Mouse (Mus musculus) stomach, embryonic 14.5 days (tissue): ENCODE measurements around the gene Dcps. TPM values are rescaled to one million over a fixed set of nuclear protein-coding genes. Genes with fewer than 3 reads are reported as not detected.
A peak's percentile ranks its signal among the peaks of the same experiment; 100 is the strongest.

ENCODE experiments used
- ATAC-seq: fragments of 200-750 bp; cut with Nextera tagmentation; 2 replicates; pipeline ENCODE4 v1.8.0; 2017; ENCODE audit warnings: low read depth, moderate TSS enrichment; ENCODE audit not compliant: insufficient number of reproducible peaks, insufficient read depth, low FRiP score
- H3K27ac ChIP-seq: fragments of 300-500 bp; sonication (generic); 2 replicates; pipeline ENCODE4 v1.5.1; 2014; ENCODE audit warnings: mild to moderate bottlenecking, low read length, moderate library complexity, mixed read lengths
- H3K27me3 ChIP-seq: fragments of 300-500 bp; sonication (generic); 2 replicates; pipeline ENCODE4 v1.6.1; 2014; ENCODE audit warnings: low read length, control low read depth, mixed read lengths; ENCODE audit not compliant: control insufficient read depth, insufficient read depth
- H3K36me3 ChIP-seq: fragments of 300-500 bp; sonication (generic); 2 replicates; pipeline ENCODE4 v1.6.1; 2014; ENCODE audit warnings: mild to moderate bottlenecking, control low read depth, low read length, moderate library complexity, mixed read lengths; ENCODE audit not compliant: control insufficient read depth, insufficient read depth
- H3K4me1 ChIP-seq: fragments of 300-500 bp; sonication (generic); 2 replicates; pipeline ENCODE4 v1.6.1; 2014; ENCODE audit warnings: low read length, control low read depth, mixed read lengths; ENCODE audit not compliant: control insufficient read depth, insufficient read depth
- H3K4me2 ChIP-seq: fragments of 300-500 bp; sonication (generic); replicated peaks from 2 replicates; pipeline ENCODE4 v1.6.1; 2014; ENCODE audit warnings: low read depth, low read length, control low read depth
- H3K4me3 ChIP-seq: fragments of 300-500 bp; sonication (generic); 2 replicates; pipeline ENCODE4 v1.5.1; 2014; ENCODE audit warnings: low read depth, low read length, control low read depth
- H3K9ac ChIP-seq: fragments of 300-500 bp; sonication (generic); replicated peaks from 2 replicates; pipeline ENCODE4 v1.6.1; 2014; ENCODE audit warnings: low read depth, mild to moderate bottlenecking, control low read depth, low read length, moderate library complexity, mixed read lengths
- H3K9me3 ChIP-seq: fragments of 300-500 bp; sonication (generic); 2 replicates; pipeline ENCODE4 v1.6.1; 2016; ENCODE audit warnings: low read depth, low read length, control low read depth; ENCODE audit not compliant: control insufficient read depth
- WGBS: fragments of 180-500 bp; shearing (Covaris S2); extraction: QIAGEN DNeasy Blood & Tissue Kit; methylation state at CpG from one replicate; pipeline ENCODE4 v1.1.7; 2014; 5-methylcytosine and 5-hydroxymethylcytosine counted together
- polyA plus RNA-seq: library from polyadenylated mRNA; unstranded; fragments of >200 nt; fragmentation: Nextera tagmentation; extraction: Ambion mirVana; gene quantifications from 2 replicates; pipeline ENCODE4 v1.2.1, GENCODE M21; 2014

The Dcps gene
- polyA plus RNA-seq, 1 experiment from 2014 or later: 77.2 TPM

- Histone ChIP-seq H3K9ac (0 out of 2 replicates have a peak overlapping the region, but pooled peaks have one; percentile 45), H3K9me3 (no peaks in the 10 kb centered on the region), H3K27ac (no peak overlapping the region), H3K27me3 (no peaks in the 10 kb centered on the region), H3K36me3 (peaks cover 9% of the 10 kb centered on the region), H3K4me2 (peak overlapping the region; percentile 52), H3K4me3 (peak overlapping the region; percentile 42), H3K4me1 (peaks cover 10% of the 10 kb centered on the region; the same call in 1 of the 2 replicates)
- WGBS: 42% methylated on average over 9 of the region's 9 CpGs
- no peak for ATAC-seq
Measured at GRCm38 (mm10) chr9:35200529-35201060, 24.7 kb upstream of the Dcps start.

DNA sequence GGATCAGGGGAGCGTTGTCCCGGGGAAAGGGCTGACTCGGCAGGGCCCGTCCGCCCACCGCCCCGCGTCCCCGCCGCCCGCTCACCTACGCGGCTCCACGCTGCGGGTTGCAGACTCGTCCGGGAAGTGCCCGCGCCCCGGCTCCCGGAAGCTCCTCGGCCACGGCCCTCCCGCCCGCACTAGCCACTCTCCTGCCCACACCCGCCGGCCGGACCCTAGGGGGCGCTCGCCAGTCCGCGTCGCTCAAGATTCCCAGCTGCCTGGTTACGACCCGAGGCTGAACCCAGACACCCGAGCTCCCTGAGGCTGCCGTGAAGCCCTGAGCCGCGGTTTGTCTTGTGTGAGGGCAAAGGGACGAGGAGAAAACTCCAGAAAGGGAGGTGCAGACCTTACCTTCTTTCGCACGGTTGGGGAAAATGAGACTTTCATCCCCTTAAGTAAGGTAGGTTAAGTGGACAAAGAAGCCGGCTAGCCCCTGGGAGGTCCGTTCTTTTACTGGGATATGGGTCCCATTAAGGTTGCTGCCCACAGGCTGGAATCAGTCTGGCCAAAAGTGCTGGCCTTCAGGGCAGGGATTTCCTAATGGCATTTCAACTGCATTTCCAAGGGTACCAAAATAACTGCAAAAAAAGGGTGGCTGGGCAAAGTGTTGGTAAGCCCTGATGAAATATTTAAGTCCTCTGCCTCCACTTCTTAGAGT, 24.1 kb upstream of the Dcps start, which contains the start of the genes Srpr and Tirap:
Gene Srpr, plus strand, starts transcription at position 404 of the 700 bp plus-strand sequence.
Gene Tirap, minus strand, starts transcription at position 520 of the 700 bp plus-strand sequence.
- H3K4me2 ChIP-seq: peak within 1 kb of the TSS; percentile 52
- WGBS: 0% methylated on average over 44 of the region's 44 CpGs
- peak; percentile 91 for ATAC-seq
- peak within 1 kb of the TSS; percentile 45 for H3K9ac ChIP-seq
- H3K27me3 ChIP-seq: no peaks in the 10 kb centered on the region
- peaks cover 4% of the 10 kb centered on the region; the same call in 1 of the 2 replicates for H3K36me3 ChIP-seq
- no peaks in the 10 kb centered on the region for H3K9me3 ChIP-seq
- H3K4me3 ChIP-seq: peak within 1 kb of the TSS; percentile 42
- H3K27ac ChIP-seq: peak within 1 kb of the TSS; percentile 41; the same call in 1 of the 2 replicates
- peaks cover 10% of the 10 kb centered on the region; the same call in 1 of the 2 replicates for H3K4me1 ChIP-seq

- WGBS: 26% methylated on average over 18 of the region's 18 CpGs
Measured at GRCm38 (mm10) chr9:35198945-35199771, 23.3 kb upstream of the Dcps start.

DNA sequence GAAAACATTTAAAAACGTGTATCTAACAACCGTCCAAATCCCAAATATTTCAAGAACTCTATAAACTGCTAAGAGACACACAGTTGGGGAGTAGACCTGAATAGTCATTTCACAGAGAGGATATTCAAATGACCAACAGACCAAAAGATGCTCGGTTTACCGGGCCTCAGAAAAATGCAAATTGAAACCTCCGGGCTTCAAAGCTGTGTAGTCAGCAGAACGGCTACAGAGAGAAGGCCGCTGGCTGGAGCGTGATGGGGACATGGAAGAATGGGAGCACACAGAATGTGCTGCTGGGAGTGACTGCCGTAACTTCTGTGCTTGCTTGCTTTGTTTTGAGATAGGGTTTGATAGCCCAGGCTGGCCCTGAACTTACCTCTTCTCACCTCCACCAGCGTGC, 22.5 kb upstream of the Dcps start:
- no peak for ATAC-seq
- H3K27ac ChIP-seq: no peak overlapping the region
- no peak overlapping the region for H3K9ac ChIP-seq
- no peak overlapping the region for H3K4me2 ChIP-seq
- H3K4me1 ChIP-seq: peaks cover 10% of the 10 kb centered on the region; the same call in 1 of the 2 replicates
- H3K9me3 ChIP-seq: no peaks in the 10 kb centered on the region
- no peaks in the 10 kb centered on the region for H3K36me3 ChIP-seq
- no peak overlapping the region for H3K4me3 ChIP-seq
- no peaks in the 10 kb centered on the region for H3K27me3 ChIP-seq
- WGBS: 83% methylated on average over 10 of the region's 10 CpGs

More at GRCm38 (mm10) chr9:35198945-35199771, 23.3 kb upstream of the Dcps start:
- H3K36me3 ChIP-seq: no peaks in the 10 kb centered on the region
- peak overlapping the region; percentile 42 for H3K4me3 ChIP-seq
- H3K27me3 ChIP-seq: no peaks in the 10 kb centered on the region
- peak overlapping the region; percentile 41; the same call in 1 of the 2 replicates for H3K27ac ChIP-seq
- ATAC-seq: no peak; the same call in none of the 2 replicates
- peak overlapping the region; percentile 45 for H3K9ac ChIP-seq
- H3K4me1 ChIP-seq: peaks cover 10% of the 10 kb centered on the region; the same call in 1 of the 2 replicates
- H3K4me2 ChIP-seq: peak overlapping the region; percentile 52
- H3K9me3 ChIP-seq: no peaks in the 10 kb centered on the region

DNA sequence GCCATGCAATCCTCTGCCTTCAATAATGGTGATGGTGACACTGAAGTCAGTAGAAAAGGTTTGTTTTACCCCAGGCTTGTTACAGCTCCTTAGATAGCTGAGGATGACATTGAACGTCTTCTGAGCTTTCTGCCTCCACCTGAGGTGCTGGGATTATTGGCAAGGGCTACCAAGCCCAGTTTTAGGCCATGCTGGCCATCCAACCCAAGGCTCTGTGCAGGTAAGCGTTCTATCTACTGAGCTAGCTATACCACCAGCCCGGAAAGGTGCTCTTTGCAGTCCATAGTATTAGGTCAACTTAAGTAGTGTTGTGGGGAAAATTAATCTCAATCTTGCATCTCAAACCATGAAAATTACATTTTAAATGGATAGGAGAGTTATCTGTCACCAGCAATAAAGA, 21.8 kb upstream of the Dcps start:
- no peaks in the 10 kb centered on the region for H3K36me3 ChIP-seq
- WGBS: 95% methylated on average over 3 of the region's 3 CpGs
- no peak overlapping the region for H3K4me2 ChIP-seq
- peaks cover 10% of the 10 kb centered on the region; the same call in 1 of the 2 replicates for H3K4me1 ChIP-seq
- H3K27me3 ChIP-seq: no peaks in the 10 kb centered on the region
- ATAC-seq: no peak
- H3K4me3 ChIP-seq: no peak overlapping the region
- H3K9me3 ChIP-seq: no peaks in the 10 kb centered on the region
- no peak overlapping the region for H3K27ac ChIP-seq
- H3K9ac ChIP-seq: no peak overlapping the region

- Histone ChIP-seq H3K4me2 (no peak overlapping the region), H3K27ac (no peak overlapping the region), H3K4me1 (peaks cover 2% of the 10 kb centered on the region; the same call in 1 of the 2 replicates), H3K9me3 (no peaks in the 10 kb centered on the region), H3K4me3 (no peak overlapping the region), H3K27me3 (no peaks in the 10 kb centered on the region), H3K36me3 (0 out of 2 replicates have a peak, but pooled peaks cover 5% of the 10 kb centered on the region), H3K9ac (no peak overlapping the region)
- WGBS: 93% methylated on average over 3 of the region's 3 CpGs
- no peak for ATAC-seq
Measured at GRCm38 (mm10) chr9:35194048-35194447, 18.2 kb upstream of the Dcps start.

DNA sequence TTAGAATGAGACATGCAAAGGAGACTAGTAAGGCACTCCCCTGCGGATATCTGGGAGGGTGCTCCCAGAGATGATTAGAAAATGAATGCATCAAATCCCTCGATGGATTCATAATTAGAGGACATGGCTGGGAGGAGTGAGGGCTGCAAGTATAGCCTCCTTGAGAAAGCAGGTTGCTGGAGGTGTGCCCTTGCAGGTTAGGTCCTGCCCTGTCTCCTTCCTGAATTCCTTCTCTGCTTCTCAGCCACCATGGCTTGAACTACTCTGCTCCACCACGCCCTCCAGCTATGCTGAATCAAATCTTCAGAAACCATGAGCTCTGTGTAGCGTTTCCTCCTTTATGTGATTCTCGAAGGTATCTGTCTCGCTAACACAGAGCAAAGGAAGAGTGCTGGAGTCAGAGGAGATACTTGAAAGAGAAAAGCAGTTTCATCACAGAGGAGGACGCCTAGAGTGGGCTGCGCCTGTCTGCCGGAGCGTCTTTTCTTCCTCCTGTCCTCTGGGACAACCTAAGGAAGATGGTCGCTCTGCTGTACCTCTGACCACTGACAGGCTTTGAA, 17.2 kb upstream of the Dcps start:
- Histone ChIP-seq H3K4me3 (no peak overlapping the region), H3K4me1 (no peaks in the 10 kb centered on the region), H3K27me3 (no peaks in the 10 kb centered on the region), H3K36me3 (peaks cover 10% of the 10 kb centered on the region; the same call in 1 of the 2 replicates), H3K27ac (no peak overlapping the region), H3K4me2 (no peak overlapping the region), H3K9ac (no peak overlapping the region), H3K9me3 (no peaks in the 10 kb centered on the region)
- no peak for ATAC-seq
- 81% methylated on average over 11 of the region's 11 CpGs for WGBS

- WGBS: 80% methylated on average over 22 of the region's 22 CpGs
- Histone ChIP-seq H3K9me3 (no peaks in the 10 kb centered on the region), H3K4me3 (no peak overlapping the region), H3K27ac (no peak overlapping the region), H3K4me1 (no peaks in the 10 kb centered on the region), H3K9ac (no peak overlapping the region), H3K27me3 (no peaks in the 10 kb centered on the region), H3K36me3 (peaks cover 10% of the 10 kb centered on the region; the same call in 1 of the 2 replicates), H3K4me2 (no peak overlapping the region)
- no peak for ATAC-seq
Measured at GRCm38 (mm10) chr9:35188700-35189099, 12.8 kb upstream of the Dcps start.
